Mouse (Mus musculus) forebrain, postnatal 0 days (tissue): ENCODE data around the gene Plpp3. TPM values are rescaled to one million over a fixed set of nuclear protein-coding genes. Genes with fewer than 3 reads are reported as not detected.

ENCODE experiments used
- ATAC-seq: fragments of 200-750 bp; cut with Nextera tagmentation; 2 replicates; pipeline ENCODE4 v1.8.0; 2017; ENCODE audit warnings: mild to moderate bottlenecking, moderate library complexity
- DNase-seq: peaks from one replicate; pipeline ENCODE4 v3.0.0-alpha.2; 2015
- H3K27ac ChIP-seq: fragments of 300-500 bp; sonication (generic); 2 replicates; pipeline ENCODE4 v1.5.1; 2014; ENCODE audit warnings: low read depth, mild to moderate bottlenecking, antibody characterized with exemption, low read length, moderate library complexity, mixed read lengths
- H3K27me3 ChIP-seq: fragments of 300-500 bp; sonication (generic); 2 replicates; pipeline ENCODE4 v1.6.1; 2014; ENCODE audit warnings: mild to moderate bottlenecking, low read length, mixed read lengths; ENCODE audit not compliant: insufficient read depth
- H3K36me3 ChIP-seq: fragments of 300-500 bp; sonication (generic); 2 replicates; pipeline ENCODE4 v1.6.1; 2014; ENCODE audit warnings: mild to moderate bottlenecking, moderate library complexity; ENCODE audit not compliant: insufficient read depth
- H3K4me1 ChIP-seq: fragments of 300-500 bp; sonication (generic); 2 replicates; pipeline ENCODE4 v1.6.1; 2014; ENCODE audit warnings: antibody characterized with exemption; ENCODE audit not compliant: insufficient read depth
- H3K4me2 ChIP-seq: fragments of 300-500 bp; sonication (generic); 2 replicates; pipeline ENCODE4 v1.6.1; 2014; ENCODE audit warnings: low read depth, mild to moderate bottlenecking, moderate library complexity
- H3K4me3 ChIP-seq: fragments of 300-500 bp; sonication (generic); 2 replicates; pipeline ENCODE4 v1.5.1; 2014; ENCODE audit warnings: low read depth, low read length, mixed read lengths
- H3K9ac ChIP-seq: fragments of 300-500 bp; sonication (generic); 2 replicates; pipeline ENCODE4 v1.6.1; 2014; ENCODE audit warnings: mild to moderate bottlenecking
- H3K9me3 ChIP-seq: fragments of 300-500 bp; sonication (generic); 2 replicates; pipeline ENCODE4 v1.6.1; 2016; ENCODE audit warnings: low read length
- CTCF ChIP-seq: sonication (generic); IDR thresholded peaks from 2 replicates; pipeline ENCODE4 v1.5.1; 2016; ENCODE audit warnings: antibody characterized with exemption, control low read depth, low read depth
- WGBS: fragments of 180-500 bp; shearing (Covaris S2); extraction: QIAGEN DNeasy Blood & Tissue Kit; methylation state at CpG from one replicate; pipeline ENCODE4 v1.1.7; 2014; 5-methylcytosine and 5-hydroxymethylcytosine counted together
- polyA plus RNA-seq: library from polyadenylated mRNA; unstranded; fragments of >200 nt; fragmentation: Nextera tagmentation; extraction: Ambion mirVana; gene quantifications from 2 replicates; pipeline ENCODE4 v1.2.1, GENCODE M21; 2015
- total RNA-seq: library from RNA; depleted of rRNA; stranded (reverse); fragments of >200 nt; gene quantifications from 2 replicates; pipeline ENCODE4 v1.2.3, GENCODE M21; 2014

Gene Plpp3
- total and polyA plus RNA-seq, 2 experiments from 2014 or later: 87.3 to 117 TPM

DNA sequence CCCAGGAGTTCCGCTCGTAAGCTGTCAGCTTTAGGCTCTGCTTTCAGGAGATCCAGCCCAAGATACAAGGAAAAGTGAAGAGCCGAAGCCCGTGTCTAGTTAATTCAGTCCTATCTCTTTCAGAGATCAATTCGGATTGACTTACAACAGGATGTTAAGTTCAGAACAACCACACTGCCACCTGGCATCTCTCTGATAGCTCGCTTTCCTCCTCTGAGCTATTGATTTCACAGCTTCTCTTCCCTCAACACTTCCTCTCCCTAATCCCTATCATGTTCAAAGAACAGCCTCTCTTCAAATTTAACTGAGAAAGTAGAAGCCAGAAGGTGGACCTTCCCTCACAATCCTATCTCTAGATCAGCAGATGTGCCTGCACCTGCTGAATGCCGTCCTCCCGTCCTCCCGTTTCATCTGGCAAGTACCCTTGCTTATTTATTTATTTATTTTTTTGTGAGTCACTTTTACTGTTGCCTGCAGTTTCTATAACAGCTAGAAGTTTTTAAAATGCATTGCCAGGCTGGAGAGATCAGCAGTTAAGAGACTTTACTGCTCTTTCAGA, 25.3 kb upstream of the Plpp3 start:
- H3K4me1 ChIP-seq: no peaks in the 10 kb centered on the region
- ATAC-seq: no peak
- no peak for TF ChIP-seq CTCF

DNA sequence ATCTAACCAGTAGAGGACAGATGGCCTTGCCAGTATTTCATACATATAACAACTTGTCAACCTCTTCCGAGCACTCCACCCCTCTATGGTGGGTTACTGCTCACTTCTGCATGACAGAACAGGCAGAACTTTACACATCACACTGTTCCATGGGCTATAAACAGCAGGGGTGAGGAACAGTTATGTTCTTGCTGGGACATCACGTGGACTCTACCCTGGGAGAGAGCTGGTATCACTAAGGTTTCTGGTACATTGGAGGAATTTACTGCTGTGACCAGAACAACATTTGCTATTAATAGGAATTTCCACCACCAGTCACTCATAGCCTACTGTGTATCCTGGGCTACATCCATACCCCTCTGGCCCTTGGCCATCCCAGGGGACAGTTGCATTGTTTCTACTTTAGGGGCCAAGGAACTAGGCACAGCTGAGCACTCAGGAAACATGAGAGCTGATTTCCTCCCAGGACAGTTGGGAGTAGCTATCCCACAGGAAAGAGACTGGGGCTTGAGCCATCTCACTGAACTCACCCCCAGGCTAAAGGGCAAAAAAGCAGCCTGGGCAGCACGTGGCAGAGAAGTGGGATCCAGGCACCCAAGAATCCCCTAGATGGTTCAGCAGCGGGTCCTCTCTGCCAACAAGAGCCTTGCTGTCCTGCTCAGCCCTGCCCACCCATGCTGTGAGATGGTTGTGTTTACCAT, 23.6 kb upstream of the Plpp3 start:
- no peaks in the 10 kb centered on the region for H3K36me3 ChIP-seq
- WGBS: 87% methylated on average over 4 of the region's 4 CpGs
- no peak for DNase-seq
- no peak overlapping the region for H3K4me3 ChIP-seq
- no peak overlapping the region for H3K4me2 ChIP-seq
- no peak overlapping the region for H3K27ac ChIP-seq
- no peaks in the 10 kb centered on the region for H3K4me1 ChIP-seq
- TF ChIP-seq CTCF: no peak
- ATAC-seq: no peak
- H3K9me3 ChIP-seq: no peaks in the 10 kb centered on the region
- H3K9ac ChIP-seq: no peak overlapping the region
- H3K27me3 ChIP-seq: no peaks in the 10 kb centered on the region

More for the DNA sequence above, 25.3 kb upstream of the Plpp3 start:
- Histone ChIP-seq H3K9ac (no peak overlapping the region), H3K4me3 (no peak overlapping the region), H3K27me3 (no peaks in the 10 kb centered on the region), H3K4me2 (no peak overlapping the region), H3K9me3 (no peaks in the 10 kb centered on the region), H3K36me3 (no peaks in the 10 kb centered on the region), H3K27ac (no peak overlapping the region)
- 79% methylated on average over 9 of the region's 9 CpGs for WGBS
- no peak for DNase-seq

DNA sequence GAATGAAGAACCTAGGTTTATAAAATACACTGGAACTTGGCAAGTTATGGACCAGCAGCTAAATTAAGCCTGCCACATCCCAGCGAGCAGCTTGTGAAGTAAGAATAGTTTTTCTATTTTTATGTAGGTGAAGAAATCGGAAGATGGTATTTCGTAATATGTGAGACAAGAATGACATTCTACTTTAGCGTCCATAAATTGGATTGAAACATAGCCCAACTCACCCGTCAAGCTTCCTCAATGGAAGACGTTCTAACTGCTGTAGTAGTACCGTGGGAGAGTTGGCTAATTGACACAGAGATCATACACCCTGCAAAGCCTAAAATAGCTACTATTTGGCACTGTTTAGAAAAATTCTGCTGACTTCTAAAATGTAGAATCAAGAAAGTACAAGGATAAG, 7.7 kb upstream of the Plpp3 start:
- Histone ChIP-seq H3K4me2 (no peak overlapping the region), H3K4me1 (no peaks in the 10 kb centered on the region), H3K4me3 (no peak overlapping the region), H3K27ac (no peak overlapping the region), H3K9ac (no peak overlapping the region), H3K36me3 (no peaks in the 10 kb centered on the region), H3K9me3 (no peaks in the 10 kb centered on the region), H3K27me3 (no peaks in the 10 kb centered on the region)
- no peak for TF ChIP-seq CTCF
- no peak for ATAC-seq
- no peak for DNase-seq
- 66% methylated on average over 7 of the region's 7 CpGs for WGBS

DNA sequence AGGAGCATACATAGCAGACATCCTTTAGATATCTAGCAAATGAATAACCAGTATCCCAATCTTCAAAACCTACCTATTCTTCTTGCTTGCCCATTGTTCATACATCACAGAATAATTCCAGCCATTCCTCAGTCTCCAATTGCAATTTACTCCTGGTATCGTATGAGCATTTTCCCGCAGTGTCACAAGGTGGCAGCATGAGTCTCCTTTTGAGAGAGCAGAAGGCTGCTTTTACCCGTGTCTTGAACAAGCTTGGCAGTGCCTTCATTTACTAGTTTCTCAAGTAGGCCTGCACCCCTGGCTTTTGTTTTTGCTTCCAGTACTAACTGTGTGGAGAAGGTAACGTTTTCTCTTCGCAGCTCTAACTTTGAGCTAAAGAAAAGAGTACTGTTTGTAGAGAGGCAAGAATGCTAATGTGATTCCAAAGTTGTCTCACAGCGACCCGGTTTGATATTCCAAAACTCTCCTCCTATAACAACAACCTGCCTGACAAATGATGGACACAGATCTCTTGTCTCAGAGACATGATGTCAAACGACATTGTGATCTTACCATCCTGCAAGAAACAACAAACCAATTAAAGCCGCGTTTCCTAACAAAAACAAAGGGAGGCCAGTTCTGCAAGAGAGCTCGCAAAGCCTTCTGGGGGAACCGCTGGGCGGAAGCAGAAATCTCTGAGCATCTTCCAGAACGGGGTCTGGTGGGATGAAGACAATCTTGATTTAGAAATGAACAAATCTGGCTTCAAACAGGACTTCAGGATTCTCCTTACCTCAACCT, 5.0 kb upstream of the Plpp3 start:
- Histone ChIP-seq H3K27ac (no peak overlapping the region), H3K9me3 (no peaks in the 10 kb centered on the region), H3K9ac (no peak overlapping the region), H3K4me3 (no peak overlapping the region), H3K4me1 (no peaks in the 10 kb centered on the region), H3K36me3 (no peaks in the 10 kb centered on the region), H3K4me2 (no peak overlapping the region), H3K27me3 (no peaks in the 10 kb centered on the region)
- TF ChIP-seq CTCF: peak; percentile 95
- DNase-seq (peak; percentile 91), ATAC-seq (peak; percentile 91)
- 34% methylated on average over 14 of the region's 14 CpGs for WGBS

DNA sequence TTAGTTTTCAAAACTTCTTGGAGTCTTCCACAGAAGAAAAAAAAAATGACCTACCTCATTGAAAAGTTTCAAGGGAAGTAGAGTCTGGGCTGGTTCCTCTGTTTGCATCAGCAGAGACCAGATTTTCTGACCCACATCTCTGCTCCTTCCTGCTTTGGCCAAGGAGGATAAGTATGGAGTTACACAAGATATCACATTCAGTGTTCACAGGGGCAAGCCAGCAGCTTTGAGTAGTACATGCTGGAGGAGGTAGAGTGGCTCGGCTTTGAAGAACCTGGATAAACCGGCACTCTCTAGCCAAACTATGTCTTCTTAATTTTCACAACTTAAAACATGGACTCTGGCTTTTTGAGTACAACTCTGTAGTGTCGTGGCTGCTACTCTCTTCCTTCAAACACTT, 3.9 kb upstream of the Plpp3 start:
- no peak overlapping the region for H3K4me2 ChIP-seq
- 90% methylated on average over 3 of the region's 3 CpGs for WGBS

DNA sequence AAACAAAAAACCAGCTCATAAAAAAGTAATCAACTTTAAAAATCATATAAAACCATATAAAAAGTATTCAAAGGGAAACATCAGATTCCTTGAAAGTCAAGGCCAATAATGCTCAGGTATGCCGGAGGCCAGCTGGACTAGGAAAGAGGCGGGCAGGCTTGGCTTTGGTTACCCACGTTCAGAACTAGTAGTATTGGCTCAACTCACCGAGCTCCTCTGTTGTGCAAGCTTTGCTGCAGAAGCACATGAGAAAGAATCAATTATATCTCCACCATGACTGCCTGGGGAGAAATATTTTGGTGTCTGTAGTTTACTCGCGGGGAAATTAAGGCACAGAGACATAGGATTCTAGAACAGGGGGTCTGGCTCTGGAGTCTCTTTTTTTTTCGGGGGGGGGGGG, 866 bp upstream of the Plpp3 start:
- Histone ChIP-seq H3K27ac (no peak overlapping the region), H3K9me3 (no peaks in the 10 kb centered on the region), H3K9ac (no peak overlapping the region), H3K4me1 (0 out of 2 replicates have a peak, but pooled peaks cover 8% of the 10 kb centered on the region), H3K4me3 (no peak overlapping the region), H3K27me3 (no peaks in the 10 kb centered on the region), H3K4me2 (no peak overlapping the region), H3K36me3 (no peaks in the 10 kb centered on the region)
- ATAC-seq: no peak
- DNase-seq: no peak
- TF ChIP-seq CTCF: no peak
- 76% methylated on average over 7 of the region's 7 CpGs for WGBS

More for the DNA sequence above, 3.9 kb upstream of the Plpp3 start:
- Histone ChIP-seq H3K4me3 (no peak overlapping the region), H3K27ac (no peak overlapping the region), H3K27me3 (no peaks in the 10 kb centered on the region), H3K9ac (no peak overlapping the region), H3K4me1 (no peaks in the 10 kb centered on the region), H3K36me3 (no peaks in the 10 kb centered on the region), H3K9me3 (no peaks in the 10 kb centered on the region)
- no peak for ATAC-seq
- TF ChIP-seq CTCF: no peak
- DNase-seq: no peak

DNA sequence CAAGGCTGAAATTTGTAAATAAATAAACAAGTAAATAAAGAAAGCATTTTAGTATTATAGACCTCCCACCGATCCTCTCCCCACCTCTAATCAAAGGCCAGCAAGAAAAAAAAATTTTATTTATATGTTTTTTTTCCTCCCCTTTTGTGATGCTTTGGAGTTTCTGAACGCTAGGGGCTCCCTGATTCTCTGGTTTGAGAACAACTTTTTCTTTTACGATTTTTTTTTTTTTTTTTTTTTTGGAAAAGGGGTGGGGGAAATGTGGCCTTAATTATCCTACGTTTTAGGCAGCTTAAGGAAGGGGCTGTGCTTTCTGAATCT, 232 bp upstream of the Plpp3 start:
- Histone ChIP-seq H3K4me2 (peak overlapping the region; percentile 80), H3K9me3 (no peaks in the 10 kb centered on the region), H3K4me3 (peak overlapping the region; percentile 85), H3K36me3 (no peaks in the 10 kb centered on the region), H3K27me3 (no peaks in the 10 kb centered on the region), H3K27ac (peak overlapping the region; percentile 87), H3K9ac (peak overlapping the region; percentile 70; the same call in 1 of the 2 replicates), H3K4me1 (0 out of 2 replicates have a peak, but pooled peaks cover 8% of the 10 kb centered on the region)
- no peak for DNase-seq
- TF ChIP-seq CTCF: peak; percentile 51
- ATAC-seq: no peak
- WGBS: under 1% methylated on average over 4 of the region's 4 CpGs
